Mouse (Mus musculus) lung, embryonic 15.5 days (tissue): ENCODE measurements around the gene B3galt6. TPM values are rescaled to one million over a fixed set of nuclear protein-coding genes. Genes with fewer than 3 reads are reported as not detected.
A peak's percentile ranks its signal among the peaks of the same experiment; 100 is the strongest.

Source experiments
- ATAC-seq: fragments of 200-750 bp; cut with Nextera tagmentation; 2 replicates; pipeline ENCODE4 v1.8.0; 2017; ENCODE audit warnings: moderate number of reproducible peaks, borderline replicate concordance; ENCODE audit not compliant: low FRiP score, low TSS enrichment; ENCODE audit errors: extremely low read depth
- H3K27ac ChIP-seq: fragments of 300-500 bp; sonication (generic); 2 replicates; pipeline ENCODE4 v1.5.1; 2015; ENCODE audit warnings: moderate library complexity, mild to moderate bottlenecking, inconsistent platforms
- H3K27me3 ChIP-seq: fragments of 300-500 bp; sonication (generic); 2 replicates; pipeline ENCODE4 v1.6.1; 2015; ENCODE audit warnings: inconsistent platforms
- H3K36me3 ChIP-seq: fragments of 300-500 bp; sonication (generic); 2 replicates; pipeline ENCODE4 v1.6.1; 2015; ENCODE audit warnings: inconsistent platforms
- H3K4me1 ChIP-seq: fragments of 300-500 bp; sonication (generic); 2 replicates; pipeline ENCODE4 v1.6.1; 2015; ENCODE audit warnings: inconsistent platforms
- H3K4me2 ChIP-seq: fragments of 300-500 bp; sonication (generic); 2 replicates; pipeline ENCODE4 v1.6.1; 2015; ENCODE audit warnings: inconsistent platforms, mild to moderate bottlenecking, moderate library complexity
- H3K4me3 ChIP-seq: fragments of 300-500 bp; sonication (generic); 2 replicates; pipeline ENCODE4 v1.5.1; 2015; ENCODE audit warnings: mild to moderate bottlenecking, inconsistent platforms
- H3K9ac ChIP-seq: fragments of 300-500 bp; sonication (generic); 2 replicates; pipeline ENCODE4 v1.6.1; 2015; ENCODE audit warnings: inconsistent platforms
- H3K9me3 ChIP-seq: fragments of 300-500 bp; sonication (generic); 2 replicates; pipeline ENCODE4 v1.6.1; 2016; ENCODE audit warnings: inconsistent platforms
- WGBS: fragments of 180-500 bp; shearing (Covaris S2); methylation state at CpG from one replicate; pipeline ENCODE4 v1.1.7; 2015; 5-methylcytosine and 5-hydroxymethylcytosine counted together
- polyA plus RNA-seq: library from polyadenylated mRNA; unstranded; fragments of >200 nt; fragmentation: Nextera tagmentation; extraction: Ambion mirVana; gene quantifications from 2 replicates; pipeline ENCODE4 v1.2.1, GENCODE M21; 2015

The B3galt6 gene
- polyA plus RNA-seq, 1 experiment from 2014 or later = 16.4 TPM

DNA sequence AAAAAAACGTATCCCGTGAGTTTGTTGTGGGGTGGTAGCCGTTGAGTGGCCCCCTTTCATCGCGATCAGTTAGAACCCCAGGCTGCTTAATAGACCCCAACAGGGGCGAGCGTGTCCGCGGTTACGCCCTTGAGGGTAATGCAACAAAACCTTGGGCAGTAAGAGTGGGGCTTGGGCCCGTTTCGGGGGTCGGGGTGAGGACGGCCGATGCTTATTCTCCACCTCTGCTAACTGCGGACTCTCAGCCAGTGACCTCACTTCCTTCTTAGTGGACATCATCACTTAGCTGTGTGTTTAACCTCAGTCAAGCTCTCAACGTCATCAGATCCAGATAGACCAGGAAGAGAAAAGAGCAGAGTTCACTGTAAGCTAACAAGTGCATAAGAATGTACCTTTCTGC, 48.2 kb downstream of the B3galt6 start:
- under 1% methylated on average over 17 of the region's 17 CpGs for WGBS
- Histone ChIP-seq H3K4me1 (peaks cover 23% of the 10 kb centered on the region), H3K4me2 (peak overlapping the region; percentile 94), H3K4me3 (peak overlapping the region; percentile 98), H3K9ac (peak overlapping the region; percentile 75), H3K36me3 (peaks cover 17% of the 10 kb centered on the region), H3K9me3 (no peaks in the 10 kb centered on the region), H3K27ac (peak overlapping the region; percentile 48), H3K27me3 (no peaks in the 10 kb centered on the region)
- ATAC-seq = no peak

DNA sequence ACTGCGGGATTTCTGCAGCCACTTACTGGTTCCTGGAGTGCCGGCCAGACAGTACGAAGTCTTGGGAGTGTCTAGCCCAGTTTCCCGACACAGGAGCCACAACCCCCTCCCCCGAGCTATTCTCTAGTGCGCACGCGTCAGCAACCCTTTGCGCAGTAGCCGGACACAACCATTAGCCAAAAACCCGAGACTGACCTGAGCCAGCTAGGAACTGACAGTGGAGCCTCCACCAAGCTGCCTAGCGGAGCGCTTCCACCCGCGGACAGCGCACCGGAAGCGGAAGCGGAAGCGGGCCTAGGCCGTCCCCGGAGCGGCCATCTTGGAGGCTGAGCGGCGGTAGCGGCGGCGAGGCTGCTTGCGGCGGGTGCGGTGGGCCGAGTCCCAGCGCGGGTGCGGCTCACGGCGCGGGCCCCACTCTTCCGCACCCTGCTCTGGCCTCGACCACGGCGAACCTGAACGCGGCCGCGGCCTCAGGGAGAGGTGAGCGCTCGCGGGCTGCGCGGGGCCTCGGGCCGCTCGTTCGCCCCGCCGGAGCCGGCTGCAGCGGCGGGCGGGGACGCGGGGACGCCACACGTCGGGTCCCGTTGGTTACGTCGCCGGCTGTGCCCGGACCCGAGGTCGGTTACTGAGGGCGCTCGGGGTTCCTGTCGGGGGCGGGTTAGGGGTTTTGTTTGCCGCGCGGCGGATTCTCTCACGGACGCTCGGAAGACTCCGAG, 48.8 kb downstream of the B3galt6 start, which contains the start of gene Ube2j2:
Ube2j2 (plus strand) TSS at position 298 of the 716 bp plus-strand sequence.
- Histone ChIP-seq H3K27ac (peak within 1 kb of the TSS; percentile 89), H3K9ac (peak within 1 kb of the TSS; percentile 75), H3K36me3 (peaks cover 11% of the 10 kb centered on the region), H3K9me3 (no peaks in the 10 kb centered on the region), H3K4me3 (peak within 1 kb of the TSS; percentile 98), H3K27me3 (no peaks in the 10 kb centered on the region), H3K4me2 (peak within 1 kb of the TSS; percentile 94), H3K4me1 (peaks cover 23% of the 10 kb centered on the region)
- ATAC-seq = peak; percentile 98
- WGBS = under 1% methylated on average over 79 of the region's 85 CpGs

DNA sequence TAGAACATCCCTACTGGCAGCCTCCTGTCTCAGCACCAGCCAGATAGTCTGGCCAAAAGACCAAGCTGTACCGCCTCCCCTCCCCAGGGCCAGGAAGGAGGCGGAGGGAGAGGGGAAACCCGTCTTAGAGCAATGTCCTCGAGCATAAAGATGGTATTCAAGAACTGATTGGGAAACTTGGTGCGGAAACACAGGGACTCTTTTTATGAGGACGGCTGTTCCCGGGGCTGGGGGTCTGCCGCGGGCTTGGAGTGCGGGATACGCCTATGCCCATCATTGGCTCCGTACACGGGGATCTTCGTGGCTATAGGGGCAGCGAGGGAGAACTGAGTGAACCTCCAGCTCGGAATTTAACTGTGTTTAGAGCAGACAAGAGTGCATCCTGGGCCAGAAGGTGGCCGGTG, 49.4 kb downstream of the B3galt6 start:
- ATAC-seq = peak; percentile 36
- H3K9me3 ChIP-seq = no peaks in the 10 kb centered on the region
- WGBS = under 1% methylated on average over 17 of the region's 17 CpGs
- peaks cover 7% of the 10 kb centered on the region for H3K36me3 ChIP-seq
- H3K9ac ChIP-seq = peak overlapping the region; percentile 75
- H3K4me3 ChIP-seq = peak overlapping the region; percentile 98
- no peaks in the 10 kb centered on the region for H3K27me3 ChIP-seq
- H3K4me2 ChIP-seq = peak overlapping the region; percentile 94
- peaks cover 23% of the 10 kb centered on the region for H3K4me1 ChIP-seq
- H3K27ac ChIP-seq = peak overlapping the region; percentile 89

Other genes starting within 250 kb of the B3galt6 start
- 84.7 and 90.0 TPM in 2 replicates for gene Atad3a, start 231.6 kb downstream of the B3galt6 start, polyA plus RNA-seq
- gene Vwa1, start 218.0 kb downstream of the B3galt6 start, polyA plus RNA-seq = 10.5 and 11.0 TPM in 2 replicates
- 0.16 and 0.26 TPM in 2 replicates for gene Tmem88b, start 206.8 kb downstream of the B3galt6 start, polyA plus RNA-seq
- gene Ankrd65, start 202.2 kb downstream of the B3galt6 start, polyA plus RNA-seq = 0.20 TPM in 1 of 2 replicates, not detected in the other
- 193 and 228 TPM in 2 replicates for gene Mrpl20, start 189.8 kb downstream of the B3galt6 start, polyA plus RNA-seq
- gene Ccnl2, start 180.2 kb downstream of the B3galt6 start, polyA plus RNA-seq = 152 and 169 TPM in 2 replicates
- 143 and 146 TPM in 2 replicates for gene Aurkaip1, start 161.4 kb downstream of the B3galt6 start, polyA plus RNA-seq
- gene Mxra8, start 153.0 kb downstream of the B3galt6 start, polyA plus RNA-seq = 194 and 223 TPM in 2 replicates
- gene Dvl1, start 145.2 kb downstream of the B3galt6 start, polyA plus RNA-seq = 14.0 and 14.7 TPM in 2 replicates
- gene Tas1r3, start 129.3 kb downstream of the B3galt6 start, polyA plus RNA-seq = 0.34 and 0.36 TPM in 2 replicates
- 14.5 and 15.2 TPM in 2 replicates for gene Cptp, start 123.2 kb downstream of the B3galt6 start, polyA plus RNA-seq
- 77.7 and 80.5 TPM in 2 replicates for gene Ints11, start 123.1 kb downstream of the B3galt6 start, polyA plus RNA-seq
- gene Pusl1, start 100.9 kb downstream of the B3galt6 start, polyA plus RNA-seq = 42.9 and 44.9 TPM in 2 replicates
- gene Acap3, start 100.8 kb downstream of the B3galt6 start, polyA plus RNA-seq = 15.1 and 17.7 TPM in 2 replicates
- 106 and 107 TPM in 2 replicates for gene Ube2j2, start 48.8 kb downstream of the B3galt6 start, polyA plus RNA-seq
- 39.3 and 45.0 TPM in 2 replicates for gene C1qtnf12, start 30.3 kb downstream of the B3galt6 start, polyA plus RNA-seq
- 156 and 162 TPM in 2 replicates for gene Sdf4, start 223 bp upstream of the B3galt6 start, polyA plus RNA-seq
- 0.39 and 0.42 TPM in 2 replicates for gene Tnfrsf4, start 21.2 kb upstream of the B3galt6 start, polyA plus RNA-seq
- 1.6 and 2.7 TPM in 2 replicates for gene Tnfrsf18, start 33.5 kb upstream of the B3galt6 start, polyA plus RNA-seq
- gene Ttll10, start 66.8 kb upstream of the B3galt6 start, polyA plus RNA-seq = 2.9 TPM in 2 replicates
- 40.2 and 43.4 TPM in 2 replicates for gene 9430015G10Rik, start 117.3 kb upstream of the B3galt6 start, polyA plus RNA-seq
- gene Rnf223, start 137.9 kb upstream of the B3galt6 start, polyA plus RNA-seq = 0.15 and 0.29 TPM in 2 replicates
- 75.6 and 77.0 TPM in 2 replicates for gene Agrn, start 204.8 kb upstream of the B3galt6 start, polyA plus RNA-seq
- gene Isg15, start 208.2 kb upstream of the B3galt6 start, polyA plus RNA-seq = 2.1 and 3.1 TPM in 2 replicates
- gene AW011738, start 210.7 kb upstream of the B3galt6 start, polyA plus RNA-seq = 2.7 and 3.5 TPM in 2 replicates
- 0.49 and 0.55 TPM in 2 replicates for gene Perm1, start 223.2 kb upstream of the B3galt6 start, polyA plus RNA-seq
- gene Plekhn1, start 242.2 kb upstream of the B3galt6 start, polyA plus RNA-seq = 19.0 and 21.1 TPM in 2 replicates
- gene Noc2l, start 243.4 kb upstream of the B3galt6 start, polyA plus RNA-seq = 67.3 and 69.2 TPM in 2 replicates